Mouse (Mus musculus) gastrocnemius, adult 2 months (tissue): ENCODE results near the gene Olfr826. TPM values are rescaled to one million over a fixed set of nuclear protein-coding genes. Genes with fewer than 3 reads are reported as not detected.
A peak's percentile ranks its signal among the peaks of the same experiment; 100 is the strongest.
"Not testable (repeated sequence)": the region's sequence is repeated elsewhere in the genome, so short reads cannot be mapped to it uniquely, and the experiment has no call there.

Experiments used
- DNase-seq: peaks from one replicate; pipeline ENCODE4 v3.0.0; 2022
- H3K27ac ChIP-seq: fragments of 200-600 bp; 2 replicates; pipeline ENCODE4 v1.8.1; 2022; ENCODE audit warnings: mild to moderate bottlenecking
- H3K4me3 ChIP-seq: fragments of 200-600 bp; 2 replicates; pipeline ENCODE4 v1.8.1; 2022; ENCODE audit warnings: mild to moderate bottlenecking, moderate library complexity
- CTCF ChIP-seq: fragments of 200-600 bp; IDR thresholded peaks from 2 replicates; pipeline ENCODE4 v1.8.1; 2022; ENCODE audit warnings: antibody characterized with exemption, mild to moderate bottlenecking, moderate library complexity
- intact Hi-C: fragments of 180-260 bp; cut with DNase I; formaldehyde crosslinking; loops from one replicate; pipeline ENCODE4 v1.15.1; 2025
- long read RNA-seq, 2 experiments: library from polyadenylated mRNA; stranded (forward); transcript quantifications; one replicate each; pipeline ENCODE4 v2.0.0; 2021
- total RNA-seq, 2 experiments: library from RNA; stranded (reverse); gene quantifications; 2 replicates each; pipeline ENCODE4 v1.2.3; 2021

Gene Olfr826
- total RNA-seq = not detected
- long read RNA-seq, experiment 1 = 0 reads
- long read RNA-seq, experiment 2 = 0 reads

GRCm38 (mm10) chr10:130184086-130184485 lies at the start of gene Olfr826:
Olfr826 (minus strand) TSS chr10:130184186.
- no peak for DNase-seq
- Histone ChIP-seq H3K27ac (no peak within 1 kb of the TSS), H3K4me3 (no peak within 1 kb of the TSS)
- intact Hi-C loops = no loop called here
- TF ChIP-seq CTCF = no peak

DNA sequence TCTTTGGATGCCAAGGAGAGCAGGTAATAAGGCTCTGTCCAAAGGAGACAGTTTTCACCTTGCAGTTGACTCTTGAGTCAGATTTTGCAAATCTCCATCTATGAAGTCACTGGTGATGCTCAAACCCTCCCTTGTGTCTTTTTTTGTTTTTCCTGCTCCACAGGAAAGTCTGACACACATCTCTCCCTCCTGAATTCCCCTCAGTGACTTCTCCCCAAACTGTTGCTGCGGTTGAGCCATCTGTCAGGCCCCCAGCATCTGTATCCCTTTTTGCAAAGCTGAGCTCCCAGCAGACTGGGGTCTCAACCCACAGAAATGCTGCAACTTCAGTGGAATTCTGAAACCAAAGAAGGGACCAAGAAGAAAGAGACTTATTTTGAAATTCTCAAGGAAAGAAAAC lies 48.1 kb upstream of the Olfr826 start:
- intact Hi-C loops = no loop called here
- Histone ChIP-seq H3K4me3 (no peak overlapping the region), H3K27ac (no peak overlapping the region)
- TF ChIP-seq CTCF = no peak
- DNase-seq = no peak

DNA sequence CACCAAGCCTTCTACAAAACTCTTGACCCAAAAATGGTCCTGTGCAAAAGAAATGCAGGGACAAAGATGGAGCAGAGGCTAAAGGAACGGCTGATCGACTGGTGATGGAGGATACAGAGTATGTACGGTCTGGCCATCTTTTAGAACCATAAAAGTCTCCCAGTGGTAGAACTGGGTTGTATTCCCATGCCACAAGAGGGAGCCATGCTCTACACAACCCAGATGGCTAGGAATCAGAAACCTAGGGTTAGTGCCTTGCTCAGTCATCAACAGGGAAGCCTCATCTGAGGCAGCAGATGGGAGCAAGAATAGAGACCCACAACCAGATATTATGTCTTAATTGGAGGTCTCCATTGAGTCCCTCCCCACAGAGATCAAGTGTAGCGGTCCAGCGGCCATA lies 45.6 kb upstream of the Olfr826 start:
- Histone ChIP-seq H3K4me3 (no peak overlapping the region), H3K27ac (no peak overlapping the region)
- no peak for TF ChIP-seq CTCF
- DNase-seq = no peak
- intact Hi-C loops = loop anchor here (2.0 kb wide), 1 partner anchor 69 kb away; no protein-coding TSS in a partner anchor

GRCm38 (mm10) chr10:130228246-130228645 lies 44.3 kb upstream of the Olfr826 start:
- no peak overlapping the region for H3K27ac ChIP-seq
- no peak overlapping the region for H3K4me3 ChIP-seq
- peak; percentile 76 for TF ChIP-seq CTCF
- DNase-seq = peak; percentile 20
- intact Hi-C loops = loop anchor here (2.0 kb wide), 1 partner anchor 71 kb away; no protein-coding TSS in a partner anchor

GRCm38 (mm10) chr10:130225034-130225433 lies 41.0 kb upstream of the Olfr826 start:
- intact Hi-C loops = no loop called here
- no peak for DNase-seq
- no peak overlapping the region for H3K4me3 ChIP-seq
- H3K27ac ChIP-seq = no peak overlapping the region
- no peak for TF ChIP-seq CTCF

- H3K4me3 ChIP-seq = no peak within 1 kb of the TSS
- DNase-seq = no peak
- no peak for TF ChIP-seq CTCF
- H3K27ac ChIP-seq = no peak within 1 kb of the TSS
- intact Hi-C loops = no loop called here
These were observed 30.3 kb upstream of the Olfr826 start, which contains the start of gene Olfr827 for GRCm38 (mm10) chr10:130214303-130214702. Olfr827 (minus strand) TSS chr10:130214403.

GRCm38 (mm10) chr10:130166666-130167065 lies 17.3 kb downstream of the Olfr826 start, which contains the start of gene Olfr825:
Olfr825 (minus strand) TSS chr10:130166766.
- Histone ChIP-seq H3K4me3 (no peak within 1 kb of the TSS), H3K27ac (no peak within 1 kb of the TSS)
- intact Hi-C loops = no loop called here
- DNase-seq = no peak
- no peak for TF ChIP-seq CTCF

DNA sequence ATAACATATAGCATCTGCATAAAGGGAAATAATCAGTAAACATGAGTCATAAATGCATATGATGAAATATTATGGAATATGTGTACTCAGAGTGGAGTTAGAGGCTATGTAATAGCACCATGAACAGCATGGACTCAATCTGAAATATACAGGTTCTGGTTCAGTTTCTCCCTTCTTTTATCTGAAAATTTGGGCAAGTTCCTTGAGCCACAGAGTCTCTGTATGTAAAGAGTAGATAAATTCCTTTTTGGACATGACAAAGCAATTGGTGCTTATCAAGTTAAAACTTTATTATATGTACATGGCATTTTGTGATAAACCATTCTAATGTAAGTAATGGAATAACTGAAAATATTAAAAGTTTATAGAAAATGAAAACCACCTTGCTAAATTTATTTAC lies 18.8 kb downstream of the Olfr826 start:
- no peak for TF ChIP-seq CTCF
- no peak overlapping the region for H3K4me3 ChIP-seq
- no peak overlapping the region for H3K27ac ChIP-seq
- DNase-seq = no peak
- intact Hi-C loops = no loop called here

DNA sequence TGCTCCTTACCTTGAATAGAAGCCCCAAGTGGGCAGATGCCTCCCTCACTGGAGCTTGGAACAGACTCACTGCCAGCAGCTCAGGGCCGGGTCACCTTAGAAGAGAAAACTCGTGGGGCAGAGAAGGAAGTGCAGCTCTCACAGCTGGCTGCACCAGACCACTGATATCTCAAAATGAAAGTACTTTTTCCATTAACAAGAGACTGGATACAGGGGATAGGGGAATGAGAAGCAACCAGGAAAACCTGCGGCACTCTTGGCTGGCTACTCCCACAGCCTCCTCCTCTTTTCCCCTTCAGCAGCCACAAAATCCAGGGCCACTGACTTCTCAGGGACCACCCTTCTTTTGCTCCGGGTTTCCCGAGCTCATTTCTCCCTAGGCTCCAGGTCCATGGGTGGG lies 39.9 kb downstream of the Olfr826 start:
- no peak for TF ChIP-seq CTCF
- no peak for DNase-seq
- intact Hi-C loops = no loop called here
- Histone ChIP-seq H3K4me3 (no peak overlapping the region), H3K27ac (no peak overlapping the region)

- intact Hi-C loops, DNase-seq, H3K4me3 ChIP-seq, H3K27ac ChIP-seq: not testable (repeated sequence)
These were observed 41.5 kb downstream of the Olfr826 start for GRCm38 (mm10) chr10:130142481-130142880.

GRCm38 (mm10) chr10:130134811-130135210 lies 49.2 kb downstream of the Olfr826 start:
- no peak overlapping the region for H3K27ac ChIP-seq
- intact Hi-C loops = no loop called here
- no peak for TF ChIP-seq CTCF
- no peak for DNase-seq
- H3K4me3 ChIP-seq = no peak overlapping the region

- DNase-seq, H3K27ac ChIP-seq, intact Hi-C loops, H3K4me3 ChIP-seq: not testable (repeated sequence)
These were observed 54.1 kb downstream of the Olfr826 start, which contains the start of gene Olfr824 for GRCm38 (mm10) chr10:130129900-130130299. Olfr824 (minus strand) TSS chr10:130130000.

Other genes with a start within 250 kb of the Olfr826 start
- not detected for gene Olfr818, start 235.1 kb downstream of the Olfr826 start, total RNA-seq
- gene Olfr819, start 216.9 kb downstream of the Olfr826 start, total RNA-seq = not detected
- gene Olfr247, start 208.0 kb downstream of the Olfr826 start, total RNA-seq = not detected
- not detected for gene Gm10310, start 199.1 kb downstream of the Olfr826 start, total RNA-seq
- not detected for gene Olfr820, start 171.6 kb downstream of the Olfr826 start, total RNA-seq
- gene Olfr821, start 153.8 kb downstream of the Olfr826 start, total RNA-seq = not detected
- gene Olfr822, start 113.0 kb downstream of the Olfr826 start, total RNA-seq = not detected
- gene Olfr823, start 68.8 kb downstream of the Olfr826 start, total RNA-seq = not detected
- not detected for gene Olfr824, start 54.2 kb downstream of the Olfr826 start, total RNA-seq
- gene Olfr825, start 17.4 kb downstream of the Olfr826 start, total RNA-seq = not detected
- not detected for gene Olfr827, start 30.2 kb upstream of the Olfr826 start, total RNA-seq
- not detected for gene Neurod4, start 96.1 kb upstream of the Olfr826 start, total RNA-seq
- gene Tespa1, start 138.7 kb upstream of the Olfr826 start, total RNA-seq = under 1 TPM; 0.28 to 0.59 TPM
- gene Vmn2r84, start 210.1 kb upstream of the Olfr826 start, total RNA-seq = not detected
- gene Vmn2r85, start 245.5 kb upstream of the Olfr826 start, total RNA-seq = not detected